Mouse (Mus musculus) liver, embryonic 11.5 days (tissue): ENCODE measurements around the gene Mrpl20. TPM values are rescaled to one million over a fixed set of nuclear protein-coding genes. Genes with fewer than 3 reads are reported as not detected.

Experiments
- ATAC-seq: fragments of 200-750 bp; cut with Nextera tagmentation; replicated peaks from 2 replicates; pipeline ENCODE4 v1.8.0; 2017; ENCODE audit warnings: moderate number of reproducible peaks, mild to moderate bottlenecking, moderate TSS enrichment, moderate library complexity; ENCODE audit not compliant: low FRiP score
- DNase-seq: peaks from one replicate; pipeline ENCODE4 v3.0.0-alpha.2; 2017; ENCODE audit warnings: low spot score
- H3K27ac ChIP-seq: fragments of 300-500 bp; sonication (generic); 2 replicates; pipeline ENCODE4 v1.5.1; 2014; ENCODE audit warnings: mild to moderate bottlenecking, low read depth, low read length, control low read depth
- H3K27me3 ChIP-seq: fragments of 300-500 bp; sonication (generic); replicated peaks from 2 replicates; pipeline ENCODE4 v1.6.1; 2014; ENCODE audit warnings: low read length, mixed read lengths; ENCODE audit not compliant: control insufficient read depth, insufficient read depth
- H3K36me3 ChIP-seq: fragments of 300-500 bp; sonication (generic); 2 replicates; pipeline ENCODE4 v1.6.1; 2014; ENCODE audit warnings: mild to moderate bottlenecking, low read length, moderate library complexity, mixed read lengths; ENCODE audit not compliant: control insufficient read depth, insufficient read depth
- H3K4me1 ChIP-seq: fragments of 300-500 bp; sonication (generic); replicated peaks from 2 replicates; pipeline ENCODE4 v1.6.1; 2014; ENCODE audit warnings: low read length, mixed read lengths; ENCODE audit not compliant: control insufficient read depth, insufficient read depth
- H3K4me2 ChIP-seq: fragments of 300-500 bp; sonication (generic); 2 replicates; pipeline ENCODE4 v1.6.1; 2014; ENCODE audit warnings: mild to moderate bottlenecking, control low read depth, moderate library complexity
- H3K4me3 ChIP-seq: fragments of 300-500 bp; sonication (generic); 2 replicates; pipeline ENCODE4 v1.5.1; 2014; ENCODE audit warnings: low read depth, low read length, control low read depth
- H3K9ac ChIP-seq: fragments of 300-500 bp; sonication (generic); 2 replicates; pipeline ENCODE4 v1.6.1; 2014; ENCODE audit warnings: low read depth, low read length, control low read depth
- H3K9me3 ChIP-seq: fragments of 300-500 bp; sonication (generic); 2 replicates; pipeline ENCODE4 v1.6.1; 2016; ENCODE audit warnings: low read length, inconsistent platforms, mixed read lengths; ENCODE audit not compliant: control insufficient read depth
- WGBS: fragments of 180-500 bp; shearing (Covaris S2); extraction: QIAGEN DNeasy Blood & Tissue Kit; methylation state at CpG from one replicate; pipeline ENCODE4 v1.1.7; 2014; 5-methylcytosine and 5-hydroxymethylcytosine counted together
- polyA plus RNA-seq: library from polyadenylated mRNA; unstranded; fragments of >200 nt; fragmentation: Nextera tagmentation; extraction: Ambion mirVana; gene quantifications from 2 replicates; pipeline ENCODE4 v1.2.1, GENCODE M21; 2014

Gene Mrpl20
- polyA plus RNA-seq, 1 experiment from 2014 or later = 326 TPM

DNA sequence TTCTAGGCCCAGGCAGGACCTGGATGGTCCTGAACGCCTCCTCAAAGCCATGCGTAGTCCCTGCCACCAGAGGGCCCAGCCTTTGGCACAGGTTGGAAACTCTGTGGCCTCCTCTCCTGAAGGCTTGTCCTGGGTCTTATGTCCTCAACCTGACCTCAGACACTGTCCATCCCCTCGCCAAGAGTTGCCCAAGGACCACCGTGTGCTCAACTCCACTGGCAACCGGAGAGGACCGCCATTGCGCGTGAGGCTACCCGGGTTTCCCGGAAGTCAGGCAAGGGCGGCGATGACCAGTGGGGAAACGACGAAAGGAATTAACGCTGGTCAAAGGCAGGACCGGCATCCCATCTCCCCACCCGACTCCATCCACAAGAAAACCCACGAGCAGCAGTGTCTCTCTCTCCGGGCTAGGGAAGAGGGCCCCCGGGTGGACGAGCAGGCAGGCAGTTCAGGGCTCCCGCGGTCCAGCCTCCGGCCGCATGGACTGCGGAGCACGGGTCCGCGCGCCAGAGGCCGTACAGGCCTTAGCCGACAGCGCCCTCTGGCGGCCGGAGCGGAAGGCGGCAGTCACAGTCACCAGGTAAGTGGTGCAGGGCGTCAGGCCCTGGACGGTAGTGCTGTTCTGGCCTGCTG is 32.7 kb upstream of the Mrpl20 start:
- peaks cover 29% of the 10 kb centered on the region for H3K27me3 ChIP-seq
- peaks cover 15% of the 10 kb centered on the region for H3K4me1 ChIP-seq
- H3K4me3 ChIP-seq = peak overlapping the region; percentile 61
- H3K9ac ChIP-seq = peak overlapping the region; percentile 79
- H3K9me3 ChIP-seq = no peaks in the 10 kb centered on the region
- no peaks in the 10 kb centered on the region for H3K36me3 ChIP-seq
- DNase-seq = peak; percentile 92
- 0 out of 2 replicates have a peak overlapping the region, but pooled peaks have one; percentile 26 for H3K27ac ChIP-seq
- under 1% methylated on average over 39 of the region's 39 CpGs for WGBS
- H3K4me2 ChIP-seq = peak overlapping the region; percentile 78
- ATAC-seq = peak; percentile 88

DNA sequence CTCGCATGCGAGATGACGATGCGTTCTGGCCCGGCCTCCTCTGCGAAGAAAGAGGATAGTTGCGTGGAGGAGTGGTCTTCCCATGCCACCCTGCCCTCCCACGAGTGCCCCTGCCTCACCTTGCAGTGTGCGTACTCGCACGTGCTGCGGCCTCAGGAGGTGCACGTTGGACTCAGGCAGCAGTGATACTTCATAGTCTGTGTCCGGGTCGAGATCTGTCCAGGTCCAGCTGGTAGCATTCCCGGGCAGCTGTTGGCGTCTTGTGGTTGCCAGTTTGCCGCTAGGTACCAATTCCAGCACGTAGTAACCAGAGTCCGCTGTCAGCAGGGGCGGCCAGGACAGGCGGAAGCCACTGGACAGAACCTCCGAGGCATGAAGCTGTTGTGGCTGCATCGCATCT is 32.1 kb upstream of the Mrpl20 start:
- DNase-seq = no peak
- H3K27ac ChIP-seq = no peak overlapping the region
- peak overlapping the region; percentile 79 for H3K9ac ChIP-seq
- H3K4me2 ChIP-seq = peak overlapping the region; percentile 78
- no peak for ATAC-seq
- 48% methylated on average over 24 of the region's 24 CpGs for WGBS
- H3K36me3 ChIP-seq = no peaks in the 10 kb centered on the region
- H3K27me3 ChIP-seq = peaks cover 36% of the 10 kb centered on the region
- H3K4me1 ChIP-seq = peaks cover 15% of the 10 kb centered on the region
- H3K4me3 ChIP-seq = peak overlapping the region; percentile 61
- H3K9me3 ChIP-seq = no peaks in the 10 kb centered on the region

DNA sequence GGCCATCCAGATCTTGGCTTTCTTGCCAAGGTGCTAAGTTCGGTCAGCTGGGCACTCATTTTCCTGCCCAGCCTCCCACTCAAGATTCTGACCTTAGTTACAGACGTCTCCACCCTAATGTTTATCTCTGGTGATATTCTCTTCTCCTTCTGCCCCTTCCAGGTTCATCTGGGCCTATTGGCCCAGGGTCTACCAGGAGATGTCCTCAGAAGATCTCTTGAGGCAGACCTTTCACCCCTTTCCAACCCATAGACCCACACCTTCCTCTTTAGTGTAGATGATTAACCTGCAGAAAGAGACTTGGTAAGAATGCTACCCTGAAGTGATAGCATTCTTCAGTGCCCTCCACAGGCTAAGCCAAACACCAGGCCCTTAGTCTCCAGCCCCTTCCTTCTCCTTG is 31.0 kb upstream of the Mrpl20 start:
- no peak for ATAC-seq

DNA sequence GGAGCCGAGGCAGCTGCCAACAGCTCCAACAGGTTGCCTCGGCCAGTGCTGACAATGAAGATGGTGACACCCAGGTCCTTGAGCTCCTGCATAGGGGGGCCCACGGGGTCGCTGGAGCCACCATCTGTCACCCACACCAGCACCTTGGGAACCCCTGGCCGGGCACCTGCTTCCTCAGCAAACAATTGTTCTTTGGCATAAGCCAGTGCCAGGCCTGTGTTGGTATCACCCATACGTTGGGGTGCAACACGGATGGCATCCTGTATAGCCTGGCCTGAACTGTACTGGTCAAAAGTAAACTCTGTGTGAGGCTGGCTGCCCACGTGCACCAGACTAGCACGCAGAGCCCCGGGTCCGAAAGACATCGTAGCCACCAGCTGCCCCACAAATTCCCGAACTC is 29.9 kb upstream of the Mrpl20 start:
- H3K36me3 ChIP-seq = no peaks in the 10 kb centered on the region
- no peak overlapping the region for H3K4me3 ChIP-seq
- DNase-seq (no peak), ATAC-seq (no peak)
- no peaks in the 10 kb centered on the region for H3K9me3 ChIP-seq
- peaks cover 24% of the 10 kb centered on the region for H3K4me1 ChIP-seq
- WGBS = 76% methylated on average over 13 of the region's 13 CpGs
- no peak overlapping the region for H3K9ac ChIP-seq
- H3K27me3 ChIP-seq = peaks cover 40% of the 10 kb centered on the region
- H3K27ac ChIP-seq = no peak overlapping the region
- H3K4me2 ChIP-seq = no peak overlapping the region

More for the DNA sequence above, 31.0 kb upstream of the Mrpl20 start:
- no peak for DNase-seq
- Histone ChIP-seq H3K36me3 (no peaks in the 10 kb centered on the region), H3K4me2 (no peak overlapping the region), H3K27ac (no peak overlapping the region), H3K4me3 (no peak overlapping the region), H3K9me3 (no peaks in the 10 kb centered on the region), H3K9ac (no peak overlapping the region), H3K27me3 (peaks cover 40% of the 10 kb centered on the region), H3K4me1 (peaks cover 19% of the 10 kb centered on the region)
- WGBS = 63% methylated on average over 2 of the region's 2 CpGs

DNA sequence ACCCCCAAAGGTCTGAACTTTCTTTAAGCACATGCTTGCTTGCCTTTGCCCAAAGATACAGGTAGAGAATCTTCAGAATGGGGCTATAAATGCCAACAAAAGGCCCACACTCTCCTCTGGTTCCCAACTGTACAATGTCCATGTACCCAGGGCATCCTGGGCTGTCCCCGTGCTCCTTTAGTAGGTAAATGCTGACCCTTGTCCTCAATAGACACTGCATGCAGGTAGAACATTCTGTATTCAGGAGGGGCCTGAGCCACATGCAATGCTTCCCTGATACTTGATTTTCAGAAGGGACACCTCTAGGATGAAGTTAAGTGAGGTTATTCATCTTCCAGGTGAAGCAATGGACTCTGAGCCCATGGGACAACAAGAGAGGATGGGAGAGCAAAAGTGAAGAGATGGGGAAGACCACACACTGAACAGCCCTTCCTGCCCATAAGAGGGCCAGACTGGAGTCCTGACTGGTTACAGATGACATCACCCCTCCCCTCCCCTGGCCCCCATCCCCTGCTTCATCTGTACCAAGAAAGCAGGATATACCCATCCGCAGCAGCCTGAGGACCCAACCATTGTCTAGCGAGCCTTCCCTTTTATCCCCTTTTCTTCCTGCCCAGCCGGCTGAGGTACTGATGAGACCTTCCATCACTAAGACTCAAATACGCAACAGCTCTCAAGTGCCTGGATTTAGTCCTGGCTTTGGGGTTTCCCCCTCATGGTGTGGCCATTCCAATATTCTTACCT is 29.2 kb upstream of the Mrpl20 start:
- Histone ChIP-seq H3K4me1 (peaks cover 24% of the 10 kb centered on the region), H3K36me3 (no peaks in the 10 kb centered on the region), H3K27ac (no peak overlapping the region), H3K27me3 (peaks cover 40% of the 10 kb centered on the region), H3K9me3 (no peaks in the 10 kb centered on the region), H3K9ac (peak overlapping the region; percentile 40), H3K4me3 (no peak overlapping the region), H3K4me2 (peak overlapping the region; percentile 78)
- DNase-seq = no peak
- ATAC-seq = no peak
- WGBS = 38% methylated on average over 5 of the region's 5 CpGs

DNA sequence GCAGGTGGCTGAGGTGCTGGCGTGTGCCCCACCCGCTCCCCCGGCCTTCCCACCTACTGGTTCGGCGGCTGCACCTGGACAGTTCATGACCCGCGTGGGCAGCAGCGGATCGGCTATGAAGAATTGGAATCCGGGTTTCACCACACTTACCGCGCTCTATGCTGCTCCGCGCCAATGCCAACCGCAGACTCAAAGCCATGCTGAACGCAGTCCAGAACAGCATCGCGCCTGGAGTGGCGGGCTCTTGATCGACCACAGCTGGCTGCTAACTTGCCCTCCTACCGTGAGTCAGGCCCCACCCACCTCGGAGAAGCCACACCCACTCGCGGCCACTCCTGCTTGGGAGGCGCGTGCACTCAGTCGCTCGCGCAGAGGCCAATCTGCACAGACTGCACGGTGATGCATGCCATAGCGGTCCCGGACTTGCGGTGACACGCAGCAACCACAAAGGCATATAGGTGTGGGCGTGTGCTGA is 28.4 kb upstream of the Mrpl20 start, which contains the start of gene Vwa1:
Vwa1 (minus strand) TSS at position 419 of the 475 bp plus-strand sequence.
- H3K4me1 ChIP-seq = peaks cover 23% of the 10 kb centered on the region
- H3K9ac ChIP-seq = peak within 1 kb of the TSS; percentile 40

DNA sequence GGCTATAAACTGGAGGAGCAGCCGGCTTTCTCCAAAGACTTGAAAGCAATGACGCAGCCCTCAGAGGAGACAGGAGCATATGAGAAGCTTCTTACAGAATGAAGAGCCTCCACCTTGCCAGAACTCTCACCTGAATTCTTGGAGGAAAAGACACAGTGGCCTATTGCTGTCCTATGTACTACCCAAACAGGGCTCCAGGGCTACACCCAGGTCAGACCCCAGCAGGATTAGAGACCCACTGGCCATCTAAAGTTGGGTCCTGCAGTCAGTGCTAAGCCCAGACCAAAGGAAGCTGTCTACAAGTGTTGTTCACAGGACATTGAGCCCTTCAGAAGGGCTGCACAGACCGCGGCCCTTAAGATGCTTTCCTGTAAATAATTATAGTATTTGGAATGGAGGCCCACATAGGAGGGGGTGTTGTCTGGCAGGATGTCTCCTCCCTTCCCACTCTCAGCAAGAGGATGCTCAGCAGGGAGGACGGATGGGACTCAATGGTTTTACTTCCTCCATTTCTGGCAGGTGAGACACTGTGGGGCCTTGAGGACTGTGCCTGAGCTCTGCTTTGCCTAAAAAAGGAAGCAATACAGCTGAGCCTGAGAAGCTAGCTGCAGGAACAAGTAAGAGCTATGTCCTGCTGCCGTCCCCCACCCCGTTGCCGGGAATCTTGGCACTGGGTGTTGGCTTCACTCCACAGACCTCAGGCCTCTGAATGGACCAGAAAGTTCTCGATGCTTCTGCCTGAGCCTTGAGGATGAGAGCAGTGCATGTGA is 27.5 kb upstream of the Mrpl20 start:
- H3K4me3 ChIP-seq = peak overlapping the region; percentile 42
- ATAC-seq = no peak
- no peak overlapping the region for H3K9ac ChIP-seq
- H3K4me1 ChIP-seq = peaks cover 21% of the 10 kb centered on the region
- H3K27me3 ChIP-seq = peaks cover 40% of the 10 kb centered on the region
- no peak for DNase-seq
- H3K36me3 ChIP-seq = no peaks in the 10 kb centered on the region
- WGBS = 56% methylated on average over 9 of the region's 9 CpGs
- no peak overlapping the region for H3K27ac ChIP-seq
- peak overlapping the region; percentile 78 for H3K4me2 ChIP-seq
- H3K9me3 ChIP-seq = no peaks in the 10 kb centered on the region

More for the DNA sequence above, 28.4 kb upstream of the Mrpl20 start, which contains the start of gene Vwa1:
- Histone ChIP-seq H3K9me3 (no peaks in the 10 kb centered on the region), H3K4me2 (peak within 1 kb of the TSS; percentile 78), H3K4me3 (peak within 1 kb of the TSS; percentile 42), H3K27me3 (peaks cover 40% of the 10 kb centered on the region), H3K36me3 (no peaks in the 10 kb centered on the region), H3K27ac (no peak within 1 kb of the TSS)
- ATAC-seq (peak; percentile 77), DNase-seq (peak; percentile 85)
- 2% methylated on average over 35 of the region's 35 CpGs for WGBS

DNA sequence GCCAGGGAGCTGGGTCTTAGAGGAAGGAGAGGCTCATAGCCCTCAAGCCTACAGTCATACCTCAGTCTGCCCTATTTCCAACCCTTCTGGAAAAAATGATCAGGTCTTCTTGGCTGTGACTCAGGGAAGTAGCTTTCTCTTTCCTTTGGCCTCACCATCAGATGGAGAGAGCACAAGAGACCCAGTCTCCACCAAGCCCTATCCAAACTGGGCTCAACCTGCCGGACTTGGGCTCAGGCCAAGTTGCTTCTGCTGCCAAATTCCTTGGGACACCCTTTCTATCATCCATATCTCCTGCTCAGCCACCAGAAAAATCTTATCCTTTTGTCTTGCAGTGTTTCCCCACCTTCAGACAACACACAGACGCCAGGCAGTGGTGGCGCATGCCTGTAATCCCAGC is 26.8 kb upstream of the Mrpl20 start:
- Histone ChIP-seq H3K27me3 (peaks cover 40% of the 10 kb centered on the region), H3K27ac (no peak overlapping the region), H3K36me3 (no peaks in the 10 kb centered on the region), H3K9me3 (no peaks in the 10 kb centered on the region), H3K4me1 (peaks cover 15% of the 10 kb centered on the region), H3K9ac (no peak overlapping the region), H3K4me2 (no peak overlapping the region), H3K4me3 (no peak overlapping the region)
- 79% methylated on average over 3 of the region's 3 CpGs for WGBS
- DNase-seq = no peak
- ATAC-seq = no peak
